Mouse (Mus musculus) embryonic fibroblast, embryonic 13.5 days (primary cell): ENCODE results near the gene Abhd12.

Source experiments
- CTCF ChIP-seq: IDR thresholded peaks from 2 replicates; pipeline ENCODE4 v1.5.1; 2011; ENCODE audit warnings: mild to moderate bottlenecking, control low read depth, low read length, moderate library complexity, borderline replicate concordance; ENCODE audit not compliant: insufficient read depth
- POLR2A ChIP-seq: IDR thresholded peaks from 2 replicates; pipeline ENCODE4 v1.6.1; 2011; ENCODE audit warnings: low read depth, mild to moderate bottlenecking, control low read depth, low read length, moderate library complexity

DNA sequence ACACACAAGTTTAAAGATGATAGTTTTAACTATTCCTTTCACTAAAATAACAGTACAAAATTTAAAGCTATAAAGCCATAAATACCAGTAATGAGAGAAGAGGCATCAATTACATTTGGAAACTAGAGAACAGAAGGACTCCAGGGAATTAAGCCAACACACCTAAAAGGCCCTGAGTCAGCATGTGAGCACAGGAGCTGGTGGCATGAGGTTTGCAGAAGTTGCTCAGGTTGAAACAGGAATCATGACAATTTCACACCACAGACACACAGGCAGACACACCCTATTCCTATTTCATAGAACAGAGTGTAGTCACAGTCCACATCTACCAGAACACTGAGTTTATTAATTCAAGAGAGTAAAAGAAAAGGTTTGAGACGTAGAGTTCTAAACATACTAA is 30.0 kb downstream of the Abhd12 start:
- TF ChIP-seq CTCF (no peak), POLR2A (no peak)
